Mouse (Mus musculus): Measurements from ENCODE around the gene Atp5b. TPM values are rescaled to one million over a fixed set of nuclear protein-coding genes. Genes with fewer than 3 reads are reported as not detected.
A peak's percentile ranks its signal among the peaks of the same experiment; 100 is the strongest.

Atp5b gene
- polyA plus RNA-seq, 1 experiment from 2014 or later: 2,394 TPM

- ATAC-seq (ENCODE audit: insufficient number of reproducible peaks, low FRiP score, low TSS enrichment, low read depth) (no peak), DNase-seq (ENCODE audit: low spot score) (no peak)
- no peaks in the 10 kb centered on the region for H3K27me3 ChIP-seq (ENCODE audit: control insufficient read depth, insufficient read depth, low read length)
- WGBS: 92% methylated on average over 14 of the region's 14 CpGs
- H3K4me3 ChIP-seq (ENCODE audit: low read depth, low read length): no peak overlapping the region
- peaks cover 44% of the 10 kb centered on the region for H3K36me3 ChIP-seq (ENCODE audit: control insufficient read depth, insufficient read depth, low read length)
- H3K27ac ChIP-seq (replicated peaks; ENCODE audit: low read depth, low read length): no peak overlapping the region
- no peaks in the 10 kb centered on the region for H3K4me1 ChIP-seq (ENCODE audit: control insufficient read depth, insufficient read depth, low read length)
- H3K9ac ChIP-seq (ENCODE audit: low read length): no peak overlapping the region
- no peak overlapping the region for H3K4me2 ChIP-seq (ENCODE audit: low read depth, severe bottlenecking)
- H3K9me3 ChIP-seq (ENCODE audit: control insufficient read depth, low read length): no peaks in the 10 kb centered on the region
Measured at GRCm38 (mm10) chr10:128125951-128126350, 42.9 kb downstream of the Atp5b start.

- Histone ChIP-seq H3K27ac (replicated peaks; ENCODE audit: low read depth, low read length) (no peak overlapping the region), H3K36me3 (ENCODE audit: control insufficient read depth, insufficient read depth, low read length) (peaks cover 40% of the 10 kb centered on the region), H3K9me3 (ENCODE audit: control insufficient read depth, low read length) (no peaks in the 10 kb centered on the region), H3K4me1 (ENCODE audit: control insufficient read depth, insufficient read depth, low read length) (no peaks in the 10 kb centered on the region), H3K27me3 (ENCODE audit: control insufficient read depth, insufficient read depth, low read length) (no peaks in the 10 kb centered on the region), H3K4me2 (ENCODE audit: low read depth, severe bottlenecking) (no peak overlapping the region), H3K4me3 (ENCODE audit: low read depth, low read length) (no peak overlapping the region), H3K9ac (ENCODE audit: low read length) (no peak overlapping the region)
- ATAC-seq (ENCODE audit: insufficient number of reproducible peaks, low FRiP score, low TSS enrichment, low read depth): no peak
- WGBS: 87% methylated on average over 5 of the region's 5 CpGs
- no peak for DNase-seq (ENCODE audit: low spot score)
Measured at GRCm38 (mm10) chr10:128127497-128127896, 44.4 kb downstream of the Atp5b start.

- DNase-seq (ENCODE audit: low spot score): no peak
- no peaks in the 10 kb centered on the region for H3K4me1 ChIP-seq (ENCODE audit: control insufficient read depth, insufficient read depth, low read length)
Measured at GRCm38 (mm10) chr10:128128143-128128542, 45.1 kb downstream of the Atp5b start.

GRCm38 (mm10) chr10:128131297-128131696 lies 48.2 kb downstream of the Atp5b start:
- DNase-seq (ENCODE audit: low spot score) (no peak), ATAC-seq (ENCODE audit: insufficient number of reproducible peaks, low FRiP score, low TSS enrichment, low read depth) (no peak)
- Histone ChIP-seq H3K4me2 (ENCODE audit: low read depth, severe bottlenecking) (no peak overlapping the region), H3K27ac (replicated peaks; ENCODE audit: low read depth, low read length) (no peak overlapping the region), H3K9me3 (ENCODE audit: control insufficient read depth, low read length) (no peaks in the 10 kb centered on the region), H3K27me3 (ENCODE audit: control insufficient read depth, insufficient read depth, low read length) (no peaks in the 10 kb centered on the region), H3K36me3 (ENCODE audit: control insufficient read depth, insufficient read depth, low read length) (peaks cover 15% of the 10 kb centered on the region), H3K4me1 (ENCODE audit: control insufficient read depth, insufficient read depth, low read length) (no peaks in the 10 kb centered on the region), H3K9ac (ENCODE audit: low read length) (no peak overlapping the region), H3K4me3 (ENCODE audit: low read depth, low read length) (no peak overlapping the region)
- WGBS: 78% methylated on average over 3 of the region's 3 CpGs

More at GRCm38 (mm10) chr10:128128143-128128542, 45.1 kb downstream of the Atp5b start:
- H3K4me3 ChIP-seq (ENCODE audit: low read depth, low read length): no peak overlapping the region
- H3K4me2 ChIP-seq (ENCODE audit: low read depth, severe bottlenecking): no peak overlapping the region
- H3K27me3 ChIP-seq (ENCODE audit: control insufficient read depth, insufficient read depth, low read length): no peaks in the 10 kb centered on the region
- H3K36me3 ChIP-seq (ENCODE audit: control insufficient read depth, insufficient read depth, low read length): peaks cover 36% of the 10 kb centered on the region
- H3K9ac ChIP-seq (ENCODE audit: low read length): no peak overlapping the region
- ATAC-seq (ENCODE audit: insufficient number of reproducible peaks, low FRiP score, low TSS enrichment, low read depth): no peak
- 93% methylated on average over 8 of the region's 8 CpGs for WGBS
- H3K9me3 ChIP-seq (ENCODE audit: control insufficient read depth, low read length): no peaks in the 10 kb centered on the region
- no peak overlapping the region for H3K27ac ChIP-seq (replicated peaks; ENCODE audit: low read depth, low read length)

- H3K27me3 ChIP-seq (ENCODE audit: control insufficient read depth, insufficient read depth, low read length): no peaks in the 10 kb centered on the region
- no peak overlapping the region for H3K9ac ChIP-seq (ENCODE audit: low read length)
- H3K9me3 ChIP-seq (ENCODE audit: control insufficient read depth, low read length): no peaks in the 10 kb centered on the region
- DNase-seq (ENCODE audit: low spot score) (no peak), ATAC-seq (ENCODE audit: insufficient number of reproducible peaks, low FRiP score, low TSS enrichment, low read depth) (no peak)
- H3K4me2 ChIP-seq (ENCODE audit: low read depth, severe bottlenecking): no peak overlapping the region
- no peaks in the 10 kb centered on the region for H3K4me1 ChIP-seq (ENCODE audit: control insufficient read depth, insufficient read depth, low read length)
- H3K27ac ChIP-seq (replicated peaks; ENCODE audit: low read depth, low read length): no peak overlapping the region
- no peak overlapping the region for H3K4me3 ChIP-seq (ENCODE audit: low read depth, low read length)
- H3K36me3 ChIP-seq (ENCODE audit: control insufficient read depth, insufficient read depth, low read length): peaks cover 15% of the 10 kb centered on the region
Measured at GRCm38 (mm10) chr10:128131812-128132211, 48.7 kb downstream of the Atp5b start.

- H3K9ac ChIP-seq (ENCODE audit: low read length): peak overlapping the region; percentile 22; the same call in 1 of the 2 replicates
Measured at GRCm38 (mm10) chr10:128133650-128134332, 50.7 kb downstream of the Atp5b start.

GRCm38 (mm10) chr10:128135374-128135773 lies 52.3 kb downstream of the Atp5b start:
- no peaks in the 10 kb centered on the region for H3K27me3 ChIP-seq (ENCODE audit: control insufficient read depth, insufficient read depth, low read length)
- H3K36me3 ChIP-seq (ENCODE audit: control insufficient read depth, insufficient read depth, low read length): peaks cover 10% of the 10 kb centered on the region; the same call in 1 of the 2 replicates
- H3K27ac ChIP-seq (replicated peaks; ENCODE audit: low read depth, low read length): no peak overlapping the region
- no peak for DNase-seq (ENCODE audit: low spot score)
- H3K4me3 ChIP-seq (ENCODE audit: low read depth, low read length): no peak overlapping the region
- no peak overlapping the region for H3K4me2 ChIP-seq (ENCODE audit: low read depth, severe bottlenecking)
- H3K9me3 ChIP-seq (ENCODE audit: control insufficient read depth, low read length): no peaks in the 10 kb centered on the region
- H3K9ac ChIP-seq (ENCODE audit: low read length): no peak overlapping the region
- WGBS: 91% methylated on average over 6 of the region's 6 CpGs
- ATAC-seq (ENCODE audit: insufficient number of reproducible peaks, low FRiP score, low TSS enrichment, low read depth): no peak
- no peaks in the 10 kb centered on the region for H3K4me1 ChIP-seq (ENCODE audit: control insufficient read depth, insufficient read depth, low read length)

More at GRCm38 (mm10) chr10:128133650-128134332, 50.7 kb downstream of the Atp5b start:
- H3K4me3 ChIP-seq (ENCODE audit: low read depth, low read length): no peak overlapping the region
- H3K9me3 ChIP-seq (ENCODE audit: control insufficient read depth, low read length): no peaks in the 10 kb centered on the region
- H3K27me3 ChIP-seq (ENCODE audit: control insufficient read depth, insufficient read depth, low read length): no peaks in the 10 kb centered on the region
- DNase-seq (ENCODE audit: low spot score) (no peak), ATAC-seq (ENCODE audit: insufficient number of reproducible peaks, low FRiP score, low TSS enrichment, low read depth) (no peak)
- peaks cover 11% of the 10 kb centered on the region for H3K36me3 ChIP-seq (ENCODE audit: control insufficient read depth, insufficient read depth, low read length)
- H3K4me2 ChIP-seq (ENCODE audit: low read depth, severe bottlenecking): no peak overlapping the region
- WGBS: 63% methylated on average over 13 of the region's 13 CpGs
- H3K27ac ChIP-seq (replicated peaks; ENCODE audit: low read depth, low read length): no peak overlapping the region
- H3K4me1 ChIP-seq (ENCODE audit: control insufficient read depth, insufficient read depth, low read length): no peaks in the 10 kb centered on the region
